ENCODE assay signal across 19 mouse cellular contexts in genomic region chr13:4970081-4970892, GRCm38 (mm10).
DNase-seq lines count a peak whose midpoint lies in the region; ATAC-seq and TF ChIP-seq lines count a peak whose summit lies in the region.
"Had no signal": no experiment of that assay in that cellular context is flagged by ENCODE, and none has a peak within 500 bp of the region (broad histone marks: within the 10 kb centered on the region; RNA-seq: fewer than 3 reads in every experiment).

No protein-coding gene starts in this region.

- H3K36me3 ChIP-seq in hindbrain, postnatal 0 days (ENCODE audit: insufficient read depth, low read length) = no peaks in the 10 kb centered on the region
- H3K36me3 ChIP-seq in hindbrain, embryonic 13.5 days = no peaks in the 10 kb centered on the region
- H3K36me3 ChIP-seq in lung, postnatal 0 days (ENCODE audit: insufficient read depth, low read length) = no peaks in the 10 kb centered on the region
- H3K36me3 ChIP-seq: hindbrain, embryonic 12.5 days; liver, embryonic 13.5 days; neural tube, embryonic 13.5 days had no signal

- H3K4me3 ChIP-seq in hindbrain, postnatal 0 days (ENCODE audit: low read length) = no peak overlapping the region
- no peak overlapping the region for H3K4me3 ChIP-seq in hindbrain, embryonic 13.5 days
- H3K4me3 ChIP-seq in lung, postnatal 0 days (ENCODE audit: low read depth, low read length) = no peak overlapping the region
- H3K4me3 ChIP-seq: erythroblast, embryonic 14.5 days; hindbrain, embryonic 12.5 days; liver, embryonic 13.5 days; megakaryocyte, embryonic 14.5 days; neural tube, embryonic 13.5 days had no signal

- no peak overlapping the region for H3K9ac ChIP-seq in hindbrain, postnatal 0 days (replicated peaks; ENCODE audit: low read length)
- no peak overlapping the region for H3K9ac ChIP-seq in hindbrain, embryonic 13.5 days
- no peak overlapping the region for H3K9ac ChIP-seq in lung, postnatal 0 days (replicated peaks; ENCODE audit: low read depth)
- H3K9ac ChIP-seq: hindbrain, embryonic 12.5 days; liver, embryonic 13.5 days; neural tube, embryonic 13.5 days had no signal

- no peak overlapping the region for H3K4me2 ChIP-seq in hindbrain, postnatal 0 days (ENCODE audit: low read depth, low read length)
- no peak overlapping the region for H3K4me2 ChIP-seq in hindbrain, embryonic 13.5 days
- no peak overlapping the region for H3K4me2 ChIP-seq in lung, postnatal 0 days (replicated peaks; ENCODE audit: low read depth, low read length)
- H3K4me2 ChIP-seq: hindbrain, embryonic 12.5 days; liver, embryonic 13.5 days; neural tube, embryonic 13.5 days had no signal

- no peaks in the 10 kb centered on the region for H3K4me1 ChIP-seq in hindbrain, postnatal 0 days (ENCODE audit: insufficient read depth, low read length)
- H3K4me1 ChIP-seq in hindbrain, embryonic 13.5 days (replicated peaks) = no peaks in the 10 kb centered on the region
- no peaks in the 10 kb centered on the region for H3K4me1 ChIP-seq in lung, postnatal 0 days (ENCODE audit: insufficient read depth, low read depth, low read length)
- H3K4me1 ChIP-seq: hindbrain, embryonic 12.5 days; liver, embryonic 13.5 days; megakaryocyte, embryonic 14.5 days; neural tube, embryonic 13.5 days had no signal

- no peak for TF ChIP-seq EP300 in lung, postnatal 0 days (IDR thresholded peaks at IDR 0.05)

- ATAC-seq in hindbrain, postnatal 0 days = no peak
- ATAC-seq in hindbrain, embryonic 13.5 days (ENCODE audit: low FRiP score) = no peak
- ATAC-seq in lung, postnatal 0 days = no peak
- ATAC-seq: intestine, postnatal 0 days had no signal

- TF ChIP-seq CTCF in hindbrain, postnatal 0 days (IDR thresholded peaks at IDR 0.05; ENCODE audit: low read depth) = no peak
- TF ChIP-seq CTCF in lung, postnatal 0 days (IDR thresholded peaks at IDR 0.05) = no peak

- 48% methylated on average over 2 of the region's 2 CpGs for WGBS in hindbrain, postnatal 0 days
- WGBS in hindbrain, embryonic 13.5 days = 77% methylated on average over 2 of the region's 2 CpGs
- WGBS in lung, postnatal 0 days = 37% methylated on average over 2 of the region's 2 CpGs

- H3K27ac ChIP-seq in hindbrain, postnatal 0 days = no peak overlapping the region
- H3K27ac ChIP-seq in hindbrain, embryonic 13.5 days = no peak overlapping the region
- H3K27ac ChIP-seq in lung, postnatal 0 days (ENCODE audit: low read length) = no peak overlapping the region
- H3K27ac ChIP-seq: hindbrain, embryonic 12.5 days; liver, embryonic 13.5 days; neural tube, embryonic 13.5 days had no signal

- peak; percentile 3 to 26 for DNase-seq in cerebellum, postnatal 14 days
- DNase-seq in cerebellum, adult 9-11 months = no peak
- peak; percentile 29 for DNase-seq in hindbrain, postnatal 0 days (ENCODE audit: low spot score)
- DNase-seq in lung, postnatal 0 days (ENCODE audit: low spot score) = peak; percentile 26
- DNase-seq in lung, postnatal 36 days = no peak
- peak; percentile 33 for DNase-seq in fibroblast of lung, adult 2 months (ENCODE audit: low read depth)
- DNase-seq in retina, postnatal 1 day = no peak
- DNase-seq: cerebellum, adult 18-20 months; embryo, embryonic 11 days; kidney, postnatal 14 days; layer of hippocampus, adult 9-11 months; left cerebral cortex, postnatal 4 days; liver, embryonic 13.5 days had no signal

- H3K9me3 ChIP-seq in hindbrain, postnatal 0 days (ENCODE audit: low read length) = no peaks in the 10 kb centered on the region
- no peaks in the 10 kb centered on the region for H3K9me3 ChIP-seq in hindbrain, embryonic 13.5 days
- H3K9me3 ChIP-seq in lung, postnatal 0 days (ENCODE audit: low read length) = no peaks in the 10 kb centered on the region
- H3K9me3 ChIP-seq: hindbrain, embryonic 12.5 days; liver, embryonic 13.5 days; megakaryocyte, embryonic 14.5 days; neural tube, embryonic 13.5 days had no signal

- no peaks in the 10 kb centered on the region for H3K27me3 ChIP-seq in hindbrain, postnatal 0 days (ENCODE audit: insufficient read depth, low read length)
- no peaks in the 10 kb centered on the region for H3K27me3 ChIP-seq in hindbrain, embryonic 13.5 days
- H3K27me3 ChIP-seq in lung, postnatal 0 days (replicated peaks; ENCODE audit: insufficient read depth, low read length) = no peaks in the 10 kb centered on the region
- H3K27me3 ChIP-seq: hindbrain, embryonic 12.5 days; liver, embryonic 13.5 days; megakaryocyte, embryonic 14.5 days; neural tube, embryonic 13.5 days had no signal

Comparison
In these comparisons a context has a peak if more than half of its experiments do, and no peak if none do; other contexts are left out.
1. DNase-seq: peak in cerebellum, postnatal 14 days (2 of 2), hindbrain, postnatal 0 days (single experiment), lung, postnatal 0 days (single experiment) and fibroblast of lung, adult 2 months (single experiment); none in cerebellum, adult 9-11 months (single experiment), lung, postnatal 36 days (single experiment) and retina, postnatal 1 day (single experiment).